Mouse (Mus musculus): ENCODE measurements around the gene Ehd1. TPM values are rescaled to one million over a fixed set of nuclear protein-coding genes. Genes with fewer than 3 reads are reported as not detected.

Ehd1 gene
- 10 to 100 TPM; 23.5 to 36.0 TPM for total RNA-seq (2021)
- long read RNA-seq, experiment 1, transcript Ehd1-201 (5 exons, 3,353 nt): major isoform, 11 of 26 reads
- long read RNA-seq, experiment 1, partial matches to known transcripts: 1 of 26 reads
- long read RNA-seq, experiment 1, other reads (novel, unspliced or antisense): 14 of 26 reads
- long read RNA-seq, experiment 2, transcript Ehd1-201 (5 exons, 3,353 nt): major isoform, 16 of 28 reads
- long read RNA-seq, experiment 2, partial matches to known transcripts: 0 of 28 reads
- long read RNA-seq, experiment 2, other reads (novel, unspliced or antisense): 12 of 28 reads

DNA sequence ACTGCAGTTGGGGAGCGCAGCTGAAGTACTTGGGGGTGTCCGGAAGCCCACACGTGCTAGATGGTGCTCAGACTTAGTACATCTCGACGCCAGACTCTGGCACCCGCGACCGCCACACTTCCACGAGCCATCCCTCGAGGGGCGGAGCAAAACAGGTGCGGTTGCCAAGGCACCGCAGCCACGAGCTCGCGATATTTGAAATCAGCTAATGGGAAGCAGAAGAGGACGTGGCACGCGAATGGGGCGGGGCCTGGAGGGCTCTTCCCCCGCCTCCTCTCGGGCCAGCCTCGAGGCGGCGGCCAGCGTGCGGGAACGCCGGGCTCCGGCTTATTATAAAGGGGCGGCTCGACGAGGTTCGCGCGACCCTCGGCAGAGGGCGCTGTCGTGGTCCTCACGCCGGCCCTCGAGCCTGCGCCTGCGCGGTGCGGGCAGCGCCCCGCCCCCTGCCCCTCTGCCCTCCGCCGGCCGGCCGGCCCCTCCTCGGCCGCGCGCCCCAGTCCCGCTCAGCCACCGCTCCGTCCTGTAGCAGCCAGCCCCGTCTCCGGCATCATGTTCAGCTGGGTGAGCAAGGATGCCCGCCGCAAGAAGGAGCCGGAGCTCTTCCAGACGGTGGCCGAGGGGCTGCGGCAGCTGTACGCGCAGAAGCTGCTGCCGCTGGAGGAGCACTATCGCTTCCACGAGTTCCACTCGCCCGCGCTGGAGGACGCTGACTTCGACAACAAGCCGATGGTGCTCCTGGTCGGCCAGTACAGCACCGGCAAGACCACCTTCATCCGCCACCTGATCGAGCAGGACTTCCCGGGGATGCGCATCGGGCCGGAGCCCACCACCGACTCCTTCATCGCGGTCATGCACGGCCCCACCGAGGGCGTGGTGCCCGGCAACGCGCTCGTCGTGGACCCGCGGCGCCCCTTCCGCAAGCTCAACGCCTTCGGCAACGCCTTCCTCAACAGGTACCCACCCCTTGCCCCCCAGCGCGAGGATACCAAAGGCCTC is at the start of gene Ehd1:
TSS of gene Ehd1 (plus strand) at position 300 of the 996 bp plus-strand sequence.
- DNase-seq: peak; percentile 96 to 97
- intact Hi-C loops (cut with DNase I): no loop called here

DNA sequence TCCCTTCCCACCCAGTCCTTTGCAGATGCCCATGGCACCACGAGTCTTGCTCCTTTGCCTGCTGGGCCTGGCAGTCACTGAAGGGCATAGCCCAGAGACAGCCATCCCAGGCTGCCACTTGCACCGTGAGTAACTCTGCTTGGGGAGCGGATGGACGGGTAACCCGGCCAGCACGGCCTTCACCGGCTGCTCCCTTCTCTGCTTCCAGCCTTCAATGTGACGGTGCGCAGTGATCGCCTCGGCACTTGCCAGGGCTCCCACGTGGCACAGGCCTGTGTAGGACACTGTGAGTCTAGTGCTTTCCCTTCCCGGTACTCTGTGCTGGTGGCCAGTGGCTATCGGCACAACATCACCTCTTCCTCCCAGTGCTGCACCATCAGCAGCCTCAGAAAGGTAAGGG is 49.8 kb upstream of the Ehd1 start:
- intact Hi-C loops (cut with DNase I): no loop called here
- DNase-seq: no peak

DNA sequence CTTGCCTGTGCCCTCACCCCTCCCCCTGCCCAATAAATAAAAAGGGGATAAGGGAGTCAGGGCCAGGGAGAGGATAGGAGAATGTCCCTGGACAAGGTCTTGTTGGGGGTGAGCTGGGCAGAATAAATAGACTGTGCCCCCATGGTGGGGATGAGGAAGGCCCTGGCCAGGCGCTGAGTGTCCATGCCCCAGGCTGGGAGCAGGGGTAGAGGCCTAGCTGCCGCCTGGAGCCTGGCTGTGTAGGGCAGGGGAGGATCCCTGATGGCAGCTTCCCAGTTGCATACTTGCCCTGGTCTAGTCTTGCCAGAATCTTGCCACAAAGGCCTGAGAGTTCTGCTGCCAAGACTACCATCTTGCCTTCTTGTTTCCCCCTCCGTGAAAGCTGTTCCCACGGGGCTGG is 48.7 kb upstream of the Ehd1 start:
- intact Hi-C loops (cut with DNase I): no loop called here
- DNase-seq: no peak

DNA sequence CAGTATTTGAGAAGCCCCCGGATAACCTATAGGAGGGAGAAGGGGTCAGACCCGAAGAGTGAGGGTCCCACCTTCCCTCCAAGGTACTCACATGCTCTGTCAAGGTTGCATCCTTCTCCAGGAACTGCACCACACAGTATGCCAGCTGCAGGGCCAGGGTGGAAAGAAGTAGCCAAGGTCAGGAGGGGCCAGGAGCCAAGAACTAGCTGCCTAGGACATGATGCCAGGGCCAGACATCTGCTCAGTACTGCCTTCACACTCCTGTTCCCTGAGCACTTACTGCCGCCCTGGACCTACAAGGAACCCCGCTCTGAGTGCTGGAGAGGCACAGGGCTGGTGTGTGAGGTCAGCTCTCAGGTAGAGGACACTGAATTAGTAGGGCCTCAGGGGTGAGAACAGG is 46.1 kb upstream of the Ehd1 start:
- no peak for DNase-seq
- intact Hi-C loops (cut with DNase I): loop anchor here (5.0 kb wide), 1 partner anchor 88 kb away; the partner anchor contains the start of genes Arl2 and Batf2

DNA sequence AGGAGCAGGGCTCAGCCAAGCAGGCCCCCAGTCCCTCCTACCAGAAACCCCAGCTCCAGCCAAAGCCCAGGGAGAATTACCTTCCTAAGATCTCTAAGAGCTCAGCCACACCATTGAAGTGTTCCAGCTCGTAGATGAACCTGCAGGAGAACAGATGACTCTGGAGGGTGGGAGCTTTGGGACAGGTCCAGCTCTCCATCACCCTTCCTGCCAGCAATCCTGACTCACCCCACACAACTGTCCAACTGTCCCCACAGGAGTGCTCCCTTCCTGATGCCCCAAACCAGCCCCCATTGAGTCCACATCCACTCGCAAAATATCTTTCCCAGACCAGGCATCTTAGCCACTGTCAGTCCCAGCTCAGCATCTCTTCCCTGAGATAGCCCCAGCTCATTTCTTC is 45.5 kb upstream of the Ehd1 start:
- intact Hi-C loops (cut with DNase I): loop anchor here (5.0 kb wide), 1 partner anchor 89 kb away; the partner anchor contains the start of genes Arl2 and Batf2
- no peak for DNase-seq

DNA sequence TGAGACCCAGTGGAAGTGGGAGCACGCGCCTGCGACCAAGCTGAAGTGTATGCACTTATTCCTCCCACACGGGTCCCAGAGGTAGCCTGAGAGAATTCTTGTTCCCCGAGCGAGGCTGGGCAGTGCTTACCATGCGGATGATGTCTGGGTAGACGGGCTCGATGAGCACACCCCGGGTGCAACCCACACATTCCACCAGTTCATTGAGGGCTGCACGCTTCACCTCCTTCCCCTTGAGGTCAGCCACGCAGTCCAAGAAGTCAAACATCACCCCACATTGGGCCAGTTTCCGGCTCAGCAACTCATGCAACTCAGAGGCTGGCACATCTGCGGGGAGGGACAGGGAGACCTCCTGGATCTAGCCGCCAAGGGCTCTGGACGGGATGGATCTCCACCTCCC is 42.9 kb upstream of the Ehd1 start:
- DNase-seq: peak in 1 of 2 experiments; percentile 12
- intact Hi-C loops (cut with DNase I): loop anchor here (5.0 kb wide), 1 partner anchor 91 kb away; the partner anchor contains the start of genes Arl2 and Batf2

DNA sequence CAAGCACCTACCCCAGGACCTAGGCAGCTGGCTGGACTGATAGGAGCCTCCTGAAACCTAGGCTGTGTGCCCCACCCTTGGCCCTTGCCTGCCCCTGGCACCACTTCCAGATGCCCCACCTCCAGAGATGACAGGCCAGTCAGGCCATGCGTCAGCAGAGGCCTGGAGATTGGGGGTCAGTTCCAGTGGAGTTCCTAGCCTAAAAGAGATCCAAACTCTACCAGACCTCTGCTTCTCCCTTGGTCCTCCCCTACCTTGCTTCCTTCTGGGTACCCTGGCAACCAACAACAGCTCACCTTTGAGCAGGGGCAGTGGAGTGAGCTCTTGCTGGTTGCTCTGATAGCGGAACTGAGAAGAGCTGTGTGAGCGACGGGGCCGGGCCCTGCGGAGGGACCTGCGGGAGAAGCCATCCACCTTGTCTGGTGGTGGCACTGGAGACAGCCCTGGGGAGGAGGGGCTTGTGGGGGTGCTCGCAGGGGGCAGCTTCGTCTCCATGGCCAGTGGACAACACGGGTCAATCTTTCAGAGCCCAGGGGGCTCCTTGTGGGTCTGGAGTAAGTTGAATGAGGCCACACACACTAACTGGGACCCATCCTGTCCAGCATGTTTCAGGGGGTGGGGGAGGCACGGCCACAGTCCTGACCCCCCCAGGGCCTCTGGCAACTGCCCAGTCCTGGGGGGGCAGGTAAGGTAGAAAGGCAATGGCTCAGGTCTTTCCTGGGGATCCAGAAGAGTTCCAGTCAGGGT is 42.0 kb upstream of the Ehd1 start:
- intact Hi-C loops (cut with DNase I): loop anchor here (5.0 kb wide), 1 partner anchor 92 kb away; the partner anchor contains the start of genes Arl2 and Batf2
- peak in 1 of 2 experiments; percentile 18 for DNase-seq

DNA sequence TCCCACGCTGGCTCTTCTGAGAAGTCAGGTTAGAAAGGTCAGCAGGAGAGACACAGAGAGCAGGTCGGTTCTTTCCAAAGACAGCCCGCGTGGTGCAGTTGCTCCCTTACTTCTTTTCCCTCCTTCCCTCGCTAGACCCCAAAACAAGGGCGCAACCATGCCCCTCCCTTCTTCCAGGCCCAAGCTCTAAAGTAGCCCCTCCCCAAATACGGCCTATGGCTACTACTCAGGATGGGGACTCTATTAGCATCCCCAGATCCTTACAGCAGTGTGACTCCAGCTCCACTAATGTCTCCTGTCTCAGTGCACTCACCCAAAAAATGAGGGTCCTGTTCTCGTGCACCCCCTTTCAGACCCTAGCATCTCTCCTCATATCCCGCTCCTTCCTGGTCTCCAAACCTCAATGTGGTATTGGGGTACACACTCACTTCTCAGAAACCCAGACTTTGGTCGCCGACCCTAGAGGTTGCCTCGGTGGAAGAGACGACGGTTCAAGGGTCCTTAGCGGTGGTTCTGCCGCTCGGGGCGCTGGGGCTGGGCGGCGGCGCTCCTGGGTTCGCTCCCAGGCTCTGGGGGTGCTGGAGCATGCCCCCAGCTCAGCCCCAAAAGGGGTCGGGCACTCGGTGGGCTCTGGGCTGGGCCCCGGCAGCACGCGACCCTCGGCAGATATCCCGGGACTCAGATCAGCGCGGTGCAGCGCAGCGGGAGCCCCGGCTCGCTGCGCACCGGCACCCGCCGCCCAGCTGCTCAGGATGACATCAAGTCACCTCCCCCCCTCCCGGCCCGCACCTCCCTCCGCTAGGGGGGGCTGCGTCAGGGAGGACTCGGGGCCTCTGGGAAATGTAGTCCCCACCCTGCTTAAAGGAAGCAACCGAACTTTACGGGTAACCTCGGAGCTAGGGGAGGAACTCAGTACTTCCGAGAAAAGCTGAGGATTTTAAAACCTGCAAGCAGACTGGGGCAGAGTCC is 41.2 kb upstream of the Ehd1 start, which contains the start of gene Ppp2r5b:
TSS of gene Ppp2r5b (minus strand) at position 789 of the 969 bp plus-strand sequence.
- peak; percentile 86 to 95 for DNase-seq
- intact Hi-C loops (cut with DNase I): no loop called here

DNA sequence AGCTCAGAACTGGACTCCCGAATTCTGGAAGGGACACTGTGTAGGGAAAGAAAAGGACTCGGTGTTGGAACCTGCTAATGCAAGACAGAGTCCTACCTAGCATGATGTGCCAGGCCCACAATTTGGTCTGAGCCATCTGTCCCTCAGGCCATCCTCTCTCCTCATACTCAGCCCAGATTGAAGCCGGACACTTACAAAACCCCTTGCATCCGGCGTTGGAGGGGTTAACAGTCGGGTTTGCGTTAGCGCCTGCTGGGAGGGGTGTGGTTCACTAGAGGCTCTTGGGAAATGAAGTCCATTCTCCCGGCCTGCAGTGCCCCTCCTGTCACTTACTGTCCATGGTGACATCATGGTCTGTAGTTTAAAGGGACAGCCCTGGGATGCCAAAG is 40.5 kb upstream of the Ehd1 start:
- intact Hi-C loops (cut with DNase I): no loop called here
- peak; percentile 79 to 86 for DNase-seq

DNA sequence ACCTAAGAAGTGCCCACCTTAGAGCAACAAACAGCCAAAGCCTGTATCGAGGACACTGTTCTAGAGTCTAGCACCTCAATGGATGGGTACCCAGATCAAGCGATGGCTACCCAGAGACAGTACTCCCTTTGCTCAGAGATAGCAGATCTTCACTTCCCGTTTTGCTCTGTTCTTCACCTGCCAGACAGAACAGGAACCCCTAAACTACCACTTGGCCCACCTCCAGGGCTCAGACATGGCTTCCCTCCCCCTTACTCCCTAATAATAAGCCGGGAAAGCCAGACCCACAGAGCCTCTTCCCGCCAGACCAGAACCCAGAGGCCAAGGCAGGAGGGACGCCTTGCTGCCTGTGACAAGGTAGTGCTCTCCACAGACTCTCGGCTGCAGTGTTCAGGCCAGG is 39.7 kb upstream of the Ehd1 start:
- intact Hi-C loops (cut with DNase I): no loop called here
- peak in 1 of 2 experiments; percentile 13 for DNase-seq

DNA sequence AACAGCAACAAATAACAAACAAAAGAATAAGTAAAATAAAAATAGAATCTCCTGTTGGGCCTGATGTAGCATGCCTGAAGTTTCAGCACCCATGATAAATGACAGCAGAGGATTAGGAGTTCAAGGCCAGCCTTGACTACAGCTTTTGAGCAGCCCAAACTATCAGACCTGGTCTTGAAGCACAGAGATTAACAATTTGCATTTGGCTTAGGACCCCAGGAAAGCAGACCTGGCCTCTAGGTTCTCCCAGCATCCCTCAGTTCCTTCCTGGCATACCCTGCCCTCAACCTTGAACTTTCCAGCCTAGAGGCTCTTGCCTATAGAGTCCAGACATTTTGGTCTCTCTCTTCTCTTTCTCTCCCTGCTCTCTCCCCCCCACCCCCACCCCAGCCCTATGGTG is 37.8 kb upstream of the Ehd1 start:
- DNase-seq: no peak
- intact Hi-C loops (cut with DNase I): no loop called here

DNA sequence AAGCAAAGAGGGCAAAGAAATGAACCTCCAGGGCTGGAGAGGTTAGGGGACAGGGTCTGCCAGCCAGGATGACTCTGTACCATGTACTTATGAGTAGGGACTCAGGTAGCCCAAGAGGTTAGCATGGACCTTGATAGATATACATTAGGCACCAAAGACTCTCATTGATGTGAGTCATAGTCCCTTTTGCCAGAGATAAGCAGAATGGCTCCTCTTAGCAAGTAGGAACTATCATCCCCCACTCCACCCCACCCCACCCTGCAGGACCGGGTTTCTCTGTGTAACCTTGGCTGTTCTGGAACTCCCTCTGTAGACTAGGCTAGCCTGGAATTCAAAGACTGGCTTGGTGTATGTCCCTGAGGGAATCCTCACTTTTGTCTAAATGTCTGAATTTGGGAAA is 36.4 kb upstream of the Ehd1 start:
- intact Hi-C loops (cut with DNase I): no loop called here
- DNase-seq: no peak

DNA sequence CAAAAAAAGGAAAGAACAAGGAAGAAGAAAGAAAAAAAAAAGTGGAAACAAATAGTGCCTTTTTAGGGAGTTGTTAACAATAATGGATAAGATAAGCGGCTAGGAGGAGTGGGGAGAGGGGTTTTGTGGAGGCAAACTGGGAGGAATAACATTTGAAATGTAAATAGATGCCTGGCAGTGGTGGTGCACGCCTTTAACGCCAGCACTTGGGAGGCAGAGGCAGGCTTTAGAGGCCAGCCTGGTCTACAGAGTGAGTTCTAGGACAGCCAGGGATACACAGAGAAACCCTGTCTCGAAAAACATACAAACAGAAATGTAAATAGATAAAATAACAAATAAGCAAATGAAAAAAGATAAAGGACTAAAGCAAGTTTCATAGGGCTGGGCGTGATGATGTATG is 35.8 kb upstream of the Ehd1 start:
- intact Hi-C loops (cut with DNase I): no loop called here
- DNase-seq: no peak

DNA sequence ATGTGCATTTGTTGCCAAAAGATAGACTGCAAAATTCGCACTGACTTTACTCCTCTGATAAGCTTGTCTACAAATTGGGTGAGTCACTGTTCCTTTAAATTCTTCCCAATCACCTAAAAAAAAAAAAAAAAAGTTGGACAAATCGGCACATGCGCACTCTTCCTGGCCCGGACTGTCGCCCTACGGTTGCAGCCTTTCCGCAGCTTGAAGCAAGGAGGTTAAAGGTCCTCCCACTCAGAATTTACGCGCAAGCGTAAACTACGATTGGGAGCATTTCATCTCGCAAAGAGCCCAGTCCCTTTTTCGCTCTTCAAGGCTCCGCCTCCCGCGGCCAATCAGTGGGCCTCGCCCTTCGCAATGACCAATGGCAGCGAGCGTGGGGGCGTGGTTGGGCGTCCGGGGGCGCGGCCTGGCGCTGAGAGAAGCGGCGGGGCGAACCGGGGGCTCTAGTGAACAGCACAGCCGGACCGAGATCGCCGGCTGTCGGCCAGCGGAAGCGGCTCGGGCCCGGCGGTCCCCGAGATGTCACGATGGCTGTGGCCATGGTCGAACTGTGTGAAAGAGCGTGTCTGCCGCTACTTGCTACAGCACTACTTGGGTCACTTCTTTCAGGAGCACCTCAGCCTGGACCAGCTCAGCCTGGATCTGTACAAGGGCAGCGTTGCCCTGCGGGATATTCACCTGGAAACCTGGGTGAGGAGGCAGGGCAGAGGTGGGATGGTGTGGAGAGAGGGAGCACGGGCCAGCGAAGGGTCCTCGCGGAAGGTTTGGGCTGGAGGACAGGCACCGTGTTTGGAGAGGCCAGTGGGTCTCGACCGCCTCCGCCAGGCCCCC is 35.0 kb upstream of the Ehd1 start, which contains the start of gene Atg2a:
TSS of gene Atg2a (plus strand) at position 395 of the 834 bp plus-strand sequence.
- intact Hi-C loops (cut with DNase I): no loop called here

DNA sequence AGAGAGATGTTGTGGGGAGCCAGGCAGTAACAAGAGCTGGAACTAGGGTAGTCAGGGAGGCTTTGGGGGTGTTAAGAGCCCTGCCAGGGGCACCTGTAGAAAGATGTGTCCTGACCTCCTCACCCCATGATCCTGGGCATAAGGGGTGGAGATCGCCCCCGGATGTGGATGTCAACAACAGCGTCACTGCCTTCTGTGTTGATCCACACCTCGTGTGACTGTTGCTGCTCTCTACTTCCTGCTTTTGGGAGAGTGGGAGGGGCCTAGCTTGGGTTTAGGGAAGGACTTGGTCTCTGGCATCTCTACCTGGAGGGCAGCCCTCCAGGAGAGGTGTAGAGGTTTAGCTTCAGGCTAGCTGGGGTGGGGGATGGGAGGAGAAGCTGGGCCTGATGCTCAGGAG is 34.2 kb upstream of the Ehd1 start:
- DNase-seq: no peak
- intact Hi-C loops (cut with DNase I): no loop called here

More for the DNA sequence above, 35.0 kb upstream of the Ehd1 start, which contains the start of gene Atg2a:
- DNase-seq: peak; percentile 96 to 98

DNA sequence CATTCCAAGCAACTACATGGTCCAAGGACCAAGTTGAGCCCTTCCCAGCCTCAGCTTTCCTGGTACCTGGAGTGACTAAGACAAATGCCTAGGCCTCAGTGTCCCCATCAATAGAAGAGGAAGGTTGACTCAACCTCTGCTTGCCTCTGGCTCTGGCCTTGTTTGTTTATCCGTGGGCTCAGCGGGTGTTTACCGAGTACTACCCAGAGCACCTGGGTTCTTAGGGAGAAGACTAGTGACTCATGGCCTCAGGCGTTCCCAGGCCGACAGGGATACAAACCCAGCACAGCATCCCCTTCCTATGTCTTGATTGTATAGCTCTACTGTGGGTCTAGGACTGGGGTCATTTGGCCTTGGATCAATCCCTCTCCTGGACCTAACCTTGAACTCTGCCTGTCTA is 33.3 kb upstream of the Ehd1 start:
- intact Hi-C loops (cut with DNase I): no loop called here

DNA sequence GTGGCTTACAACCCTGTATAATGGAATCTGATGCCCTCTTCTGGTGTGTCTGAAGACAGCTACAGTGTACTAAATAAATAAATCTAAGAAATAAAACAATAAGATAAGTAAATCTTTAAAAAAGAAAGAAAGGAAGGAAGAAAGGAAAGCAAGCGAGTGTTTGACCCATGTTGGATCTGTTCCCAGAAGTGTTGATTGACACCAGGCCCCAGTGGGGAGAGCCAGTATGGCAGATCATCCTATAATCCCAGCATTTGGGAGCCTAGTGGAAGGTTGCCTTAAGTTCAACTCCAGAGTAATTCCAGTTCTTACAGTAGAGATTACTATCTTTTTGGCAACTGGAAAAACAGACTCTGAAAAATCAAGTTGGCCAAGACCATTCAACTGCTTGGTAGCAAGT is 30.7 kb upstream of the Ehd1 start:
- DNase-seq: no peak
- intact Hi-C loops (cut with DNase I): loop anchor here (5.0 kb wide), 1 partner anchor 701 kb away; no protein-coding TSS in a partner anchor

More for the DNA sequence above, 33.3 kb upstream of the Ehd1 start:
- DNase-seq: no peak
